Mouse (Mus musculus) limb, embryonic 15.5 days (tissue): ENCODE data around the gene Gm44503. TPM values are rescaled to one million over a fixed set of nuclear protein-coding genes. Genes with fewer than 3 reads are reported as not detected.

Source experiments
- ATAC-seq: fragments of 200-750 bp; cut with Nextera tagmentation; 2 replicates; pipeline ENCODE4 v1.8.0; 2017; ENCODE audit warnings: low read depth, moderate TSS enrichment; ENCODE audit not compliant: insufficient number of reproducible peaks, low FRiP score, low TSS enrichment
- H3K27ac ChIP-seq: fragments of 300-500 bp; sonication (generic); 2 replicates; pipeline ENCODE4 v1.5.1; 2015; ENCODE audit warnings: moderate library complexity, mild to moderate bottlenecking, inconsistent platforms
- H3K27me3 ChIP-seq: fragments of 300-500 bp; sonication (generic); 2 replicates; pipeline ENCODE4 v1.6.1; 2015; ENCODE audit warnings: inconsistent platforms
- H3K36me3 ChIP-seq: fragments of 300-500 bp; sonication (generic); 2 replicates; pipeline ENCODE4 v1.6.1; 2015; ENCODE audit warnings: inconsistent platforms
- H3K4me1 ChIP-seq: fragments of 300-500 bp; sonication (generic); 2 replicates; pipeline ENCODE4 v1.6.1; 2015; ENCODE audit warnings: inconsistent platforms
- H3K4me2 ChIP-seq: fragments of 300-500 bp; sonication (generic); 2 replicates; pipeline ENCODE4 v1.6.1; 2015; ENCODE audit warnings: mild to moderate bottlenecking, inconsistent platforms
- H3K4me3 ChIP-seq: fragments of 300-500 bp; sonication (generic); 2 replicates; pipeline ENCODE4 v1.5.1; 2015; ENCODE audit warnings: mild to moderate bottlenecking, inconsistent platforms
- H3K9ac ChIP-seq: fragments of 300-500 bp; sonication (generic); 2 replicates; pipeline ENCODE4 v1.6.1; 2015; ENCODE audit warnings: inconsistent platforms
- H3K9me3 ChIP-seq: fragments of 300-500 bp; sonication (generic); 2 replicates; pipeline ENCODE4 v1.6.1; 2016; ENCODE audit warnings: inconsistent platforms
- WGBS: fragments of 180-500 bp; shearing (Covaris S2); methylation state at CpG from one replicate; pipeline ENCODE4 v1.1.7; 2015; 5-methylcytosine and 5-hydroxymethylcytosine counted together
- polyA plus RNA-seq: library from polyadenylated mRNA; unstranded; fragments of >200 nt; fragmentation: Nextera tagmentation; extraction: Ambion mirVana; gene quantifications from 2 replicates; pipeline ENCODE4 v1.2.1, GENCODE M21; 2015

The Gm44503 gene
- polyA plus RNA-seq, 1 experiment from 2014 or later: not detected

DNA sequence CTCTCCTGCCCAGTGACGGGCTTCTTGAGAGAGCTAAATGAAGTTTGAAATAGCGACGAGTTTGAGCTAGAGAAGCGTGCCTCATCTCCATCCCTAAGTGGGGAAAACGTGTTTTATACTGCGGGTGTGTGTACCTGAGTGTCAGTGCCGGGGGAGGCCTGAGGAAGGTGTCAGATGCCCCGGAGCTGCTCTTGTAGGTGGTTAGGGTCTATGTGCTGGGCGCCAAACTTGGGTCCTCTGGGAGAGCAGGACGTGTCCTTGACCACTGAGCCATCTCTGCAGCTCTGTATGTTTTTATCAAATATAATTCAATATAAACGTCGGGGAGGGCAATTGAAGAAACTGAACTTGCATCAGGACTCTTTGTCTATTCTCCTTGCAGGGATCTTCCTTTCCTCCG is 14.4 kb upstream of the Gm44503 start:
- Histone ChIP-seq H3K4me2 (no peak overlapping the region), H3K9me3 (no peaks in the 10 kb centered on the region), H3K27me3 (no peaks in the 10 kb centered on the region), H3K36me3 (peaks cover 46% of the 10 kb centered on the region), H3K4me1 (no peaks in the 10 kb centered on the region), H3K4me3 (no peak overlapping the region), H3K27ac (no peak overlapping the region), H3K9ac (no peak overlapping the region)
- 89% methylated on average over 13 of the region's 13 CpGs for WGBS
- ATAC-seq: no peak

- Histone ChIP-seq H3K27ac (no peak overlapping the region), H3K4me2 (no peak overlapping the region), H3K4me3 (no peak overlapping the region), H3K36me3 (peaks cover 51% of the 10 kb centered on the region), H3K27me3 (no peaks in the 10 kb centered on the region), H3K9ac (no peak overlapping the region), H3K9me3 (no peaks in the 10 kb centered on the region), H3K4me1 (peaks cover 3% of the 10 kb centered on the region; the same call in 1 of the 2 replicates)
- ATAC-seq: no peak
- WGBS: 94% methylated on average over 1 of the region's 1 CpGs
These were observed 11.6 kb upstream of the Gm44503 start for GRCm38 (mm10) chr9:72947010-72947409.

GRCm38 (mm10) chr9:72949572-72949971 is 9.1 kb upstream of the Gm44503 start:
- peaks cover 32% of the 10 kb centered on the region for H3K36me3 ChIP-seq
- no peak for ATAC-seq
- peaks cover 3% of the 10 kb centered on the region; the same call in 1 of the 2 replicates for H3K4me1 ChIP-seq
- H3K9me3 ChIP-seq: no peaks in the 10 kb centered on the region
- WGBS: 63% methylated on average over 7 of the region's 7 CpGs
- H3K4me3 ChIP-seq: no peak overlapping the region
- H3K4me2 ChIP-seq: no peak overlapping the region
- no peak overlapping the region for H3K9ac ChIP-seq
- no peaks in the 10 kb centered on the region for H3K27me3 ChIP-seq
- no peak overlapping the region for H3K27ac ChIP-seq

- Histone ChIP-seq H3K27me3 (no peaks in the 10 kb centered on the region), H3K27ac (no peak overlapping the region), H3K4me3 (no peak overlapping the region), H3K36me3 (peaks cover 3% of the 10 kb centered on the region; the same call in 1 of the 2 replicates), H3K4me1 (peaks cover 11% of the 10 kb centered on the region; the same call in 1 of the 2 replicates), H3K9me3 (no peaks in the 10 kb centered on the region), H3K9ac (no peak overlapping the region), H3K4me2 (no peak overlapping the region)
- no peak for ATAC-seq
- 54% methylated on average over 2 of the region's 2 CpGs for WGBS
These were observed 3.9 kb upstream of the Gm44503 start for GRCm38 (mm10) chr9:72954746-72955145.

- Histone ChIP-seq H3K36me3 (no peaks in the 10 kb centered on the region), H3K4me2 (no peak overlapping the region), H3K9me3 (no peaks in the 10 kb centered on the region), H3K9ac (no peak overlapping the region), H3K4me3 (no peak overlapping the region), H3K27me3 (no peaks in the 10 kb centered on the region), H3K27ac (no peak overlapping the region), H3K4me1 (peaks cover 11% of the 10 kb centered on the region; the same call in 1 of the 2 replicates)
- WGBS: 13% methylated on average over 1 of the region's 1 CpGs
- no peak for ATAC-seq
These were observed 3.1 kb upstream of the Gm44503 start for GRCm38 (mm10) chr9:72955546-72955945.

GRCm38 (mm10) chr9:72961346-72961745 is 2.7 kb downstream of the Gm44503 start:
- ATAC-seq: no peak
- Histone ChIP-seq H3K27ac (no peak overlapping the region), H3K9ac (no peak overlapping the region), H3K36me3 (no peaks in the 10 kb centered on the region), H3K4me2 (no peak overlapping the region), H3K4me3 (no peak overlapping the region), H3K27me3 (no peaks in the 10 kb centered on the region), H3K4me1 (0 out of 2 replicates have a peak, but pooled peaks cover 8% of the 10 kb centered on the region), H3K9me3 (no peaks in the 10 kb centered on the region)
- 70% methylated on average over 8 of the region's 8 CpGs for WGBS

DNA sequence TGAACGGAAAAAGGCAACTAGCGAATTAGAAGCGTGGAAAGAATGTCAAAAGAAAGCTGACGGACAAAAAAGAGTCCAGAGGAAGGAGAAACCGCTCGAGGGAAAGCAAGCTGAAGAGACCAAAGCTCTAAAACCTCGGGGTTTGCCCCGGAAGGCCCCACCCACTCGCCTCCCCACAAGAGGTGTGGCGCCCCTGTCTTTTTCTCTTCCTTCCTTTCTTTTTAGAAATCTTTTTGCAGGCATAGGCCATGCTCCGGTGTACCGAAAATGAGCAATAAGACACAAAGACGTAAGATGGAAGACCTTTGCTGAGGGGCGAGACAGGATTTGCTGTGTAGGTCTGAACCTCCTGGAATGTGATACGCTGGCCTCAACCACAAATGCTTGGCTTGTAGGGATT is 3.3 kb downstream of the Gm44503 start:
- no peak for ATAC-seq
- Histone ChIP-seq H3K27me3 (no peaks in the 10 kb centered on the region), H3K4me2 (no peak overlapping the region), H3K36me3 (no peaks in the 10 kb centered on the region), H3K27ac (no peak overlapping the region), H3K4me1 (0 out of 2 replicates have a peak, but pooled peaks cover 8% of the 10 kb centered on the region), H3K9me3 (no peaks in the 10 kb centered on the region), H3K9ac (no peak overlapping the region), H3K4me3 (no peak overlapping the region)
- 75% methylated on average over 15 of the region's 15 CpGs for WGBS

DNA sequence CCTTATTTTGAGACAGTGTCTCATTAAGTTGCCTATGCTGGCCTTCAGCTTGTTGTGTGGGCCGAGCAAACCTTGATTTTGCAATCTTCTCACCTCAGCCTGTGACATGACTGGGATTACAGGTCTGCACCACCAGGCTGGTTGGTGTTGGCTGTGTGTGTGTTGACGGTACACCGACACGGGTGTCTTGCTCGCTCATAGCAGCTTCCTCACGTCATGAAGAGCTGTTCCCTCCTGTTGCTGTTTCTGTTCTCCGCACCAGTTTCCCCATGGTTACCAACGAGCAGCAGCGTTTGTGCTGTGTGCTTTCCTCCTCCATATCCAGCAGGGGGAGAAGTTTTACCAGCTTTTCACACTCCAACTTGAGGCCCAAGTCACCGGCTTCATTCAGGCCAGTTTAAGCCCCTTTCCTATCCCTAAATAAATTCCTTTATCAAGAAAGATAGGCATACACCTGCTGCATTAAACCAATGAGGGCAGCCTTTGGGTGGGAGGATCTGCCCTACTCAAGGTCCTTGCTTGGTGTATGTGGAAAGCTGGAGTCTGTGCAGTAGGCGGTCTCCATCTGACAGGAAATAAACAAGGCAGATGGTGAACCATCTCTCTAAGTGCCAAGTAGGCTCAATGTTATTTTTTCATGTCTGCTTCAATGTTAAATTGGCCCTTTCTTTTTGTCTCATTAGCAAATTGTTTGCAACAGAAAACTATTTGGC is 9.9 kb downstream of the Gm44503 start:
- Histone ChIP-seq H3K27ac (no peak overlapping the region), H3K9me3 (no peaks in the 10 kb centered on the region), H3K4me1 (no peaks in the 10 kb centered on the region), H3K27me3 (no peaks in the 10 kb centered on the region), H3K36me3 (no peaks in the 10 kb centered on the region), H3K4me2 (no peak overlapping the region), H3K4me3 (no peak overlapping the region), H3K9ac (no peak overlapping the region)
- ATAC-seq: no peak
- WGBS: 34% methylated on average over 11 of the region's 11 CpGs

DNA sequence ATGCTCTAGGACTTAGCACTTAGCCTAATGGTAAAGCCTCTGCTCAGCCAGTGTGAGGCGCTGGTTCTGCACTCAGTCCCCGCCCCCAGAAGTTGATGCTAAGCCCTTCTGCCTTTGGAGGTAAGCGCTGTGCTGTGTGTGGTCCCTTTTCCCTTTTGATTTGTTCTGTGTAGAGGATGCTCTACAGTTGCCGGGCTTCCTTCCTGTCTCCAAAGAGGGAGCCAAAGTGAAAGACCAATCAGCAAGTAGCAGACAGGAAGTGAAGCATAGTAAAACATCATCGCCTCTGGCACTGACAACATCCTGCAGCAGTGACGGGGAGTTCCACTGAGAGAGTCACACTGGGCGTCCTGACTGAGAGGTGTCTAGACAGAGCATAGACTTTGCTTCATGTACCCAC is 11.2 kb downstream of the Gm44503 start:
- no peak overlapping the region for H3K9ac ChIP-seq
- H3K4me1 ChIP-seq: no peaks in the 10 kb centered on the region
- no peaks in the 10 kb centered on the region for H3K36me3 ChIP-seq
- WGBS: 65% methylated on average over 7 of the region's 7 CpGs
- no peak overlapping the region for H3K4me3 ChIP-seq
- H3K27ac ChIP-seq: no peak overlapping the region
- no peak overlapping the region for H3K4me2 ChIP-seq
- H3K9me3 ChIP-seq: no peaks in the 10 kb centered on the region
- no peaks in the 10 kb centered on the region for H3K27me3 ChIP-seq
- no peak for ATAC-seq

GRCm38 (mm10) chr9:72972435-72972834 is 13.8 kb downstream of the Gm44503 start:
- Histone ChIP-seq H3K4me1 (no peaks in the 10 kb centered on the region), H3K4me2 (no peak overlapping the region), H3K27ac (no peak overlapping the region), H3K9ac (no peak overlapping the region), H3K9me3 (no peaks in the 10 kb centered on the region), H3K36me3 (no peaks in the 10 kb centered on the region), H3K4me3 (no peak overlapping the region), H3K27me3 (no peaks in the 10 kb centered on the region)
- 82% methylated on average over 5 of the region's 5 CpGs for WGBS
- ATAC-seq: no peak

DNA sequence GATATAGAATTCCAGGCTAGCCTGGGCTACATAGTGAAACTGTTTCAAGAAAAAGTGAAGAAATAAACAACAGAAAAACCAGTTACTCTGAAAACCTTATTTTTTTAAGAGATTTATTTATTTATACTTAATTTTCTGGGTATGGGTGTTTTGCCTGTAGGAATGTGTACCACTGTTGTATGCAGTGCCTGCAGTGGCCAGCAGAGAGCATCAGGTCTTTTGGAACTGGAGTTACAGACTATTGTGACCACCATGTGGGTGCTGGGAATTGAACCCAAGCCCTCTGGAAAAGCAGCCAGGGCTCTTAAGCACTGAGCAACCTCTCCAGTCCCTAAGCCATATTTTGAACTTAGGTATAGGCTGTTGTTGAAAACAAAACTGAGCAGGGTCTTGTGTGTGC is 14.3 kb downstream of the Gm44503 start:
- no peak for ATAC-seq
- Histone ChIP-seq H3K27ac (no peak overlapping the region), H3K9ac (no peak overlapping the region), H3K4me3 (no peak overlapping the region), H3K9me3 (no peaks in the 10 kb centered on the region), H3K36me3 (no peaks in the 10 kb centered on the region), H3K4me1 (no peaks in the 10 kb centered on the region), H3K4me2 (no peak overlapping the region), H3K27me3 (no peaks in the 10 kb centered on the region)

DNA sequence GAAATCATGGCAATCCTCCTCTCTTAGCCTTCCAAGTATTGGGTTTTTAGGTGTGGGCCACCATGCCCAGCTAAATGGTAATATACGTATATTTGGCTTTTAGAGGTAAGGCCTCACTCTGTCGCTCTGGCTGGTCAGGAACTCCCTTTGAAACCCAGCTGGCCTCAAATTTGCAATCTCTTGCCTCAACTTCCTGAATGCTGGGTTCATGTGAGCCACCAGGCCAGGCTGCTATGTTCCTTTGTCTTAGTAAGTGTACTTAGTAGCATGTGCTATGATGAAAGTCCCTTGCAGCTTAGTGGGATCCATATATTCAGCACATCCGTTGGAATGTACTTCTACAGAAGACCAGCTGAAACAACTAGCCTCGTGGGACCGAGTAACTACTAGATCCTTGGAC is 16.1 kb downstream of the Gm44503 start:
- H3K9me3 ChIP-seq: no peaks in the 10 kb centered on the region
- no peaks in the 10 kb centered on the region for H3K4me1 ChIP-seq
- H3K4me3 ChIP-seq: no peak overlapping the region
- no peaks in the 10 kb centered on the region for H3K27me3 ChIP-seq
- H3K27ac ChIP-seq: no peak overlapping the region
- 79% methylated on average over 5 of the region's 5 CpGs for WGBS
- ATAC-seq: no peak
- no peak overlapping the region for H3K4me2 ChIP-seq
- no peak overlapping the region for H3K9ac ChIP-seq
- H3K36me3 ChIP-seq: no peaks in the 10 kb centered on the region

- 88% methylated on average over 1 of the region's 1 CpGs for WGBS
- no peak overlapping the region for H3K4me2 ChIP-seq
- H3K36me3 ChIP-seq: no peaks in the 10 kb centered on the region
- no peaks in the 10 kb centered on the region for H3K27me3 ChIP-seq
- H3K27ac ChIP-seq: no peak overlapping the region
- H3K4me3 ChIP-seq: no peak overlapping the region
- no peaks in the 10 kb centered on the region for H3K4me1 ChIP-seq
- no peak for ATAC-seq
- H3K9ac ChIP-seq: no peak overlapping the region
- H3K9me3 ChIP-seq: no peaks in the 10 kb centered on the region
These were observed 16.6 kb downstream of the Gm44503 start for GRCm38 (mm10) chr9:72975242-72975641.
